Mouse (Mus musculus) CH12.LX (cell line): ENCODE data around the gene Ghitm.

Experiments
- CHD2 ChIP-seq: IDR thresholded peaks from 2 replicates; pipeline ENCODE4 v1.6.1; 2011; ENCODE audit warnings: low read length, improper control_type of control experiment
- CTCF ChIP-seq, 2 experiments: IDR thresholded peaks in 1 of 2; conservative IDR thresholded peaks in 1 of 2; 2 replicates each; pipeline ENCODE4 v1.5.1; 2011 to 2012; ENCODE audit warnings: low read depth in 2 of 2, low read length in 2 of 2, improper control_type of control experiment in 1 of 2, inconsistent platforms in 1 of 2, mild to moderate bottlenecking in 1 of 2, moderate library complexity in 1 of 2
- ELF1 ChIP-seq: IDR thresholded peaks from 2 replicates; pipeline ENCODE4 v1.6.1; 2014; ENCODE audit warnings: low read depth, mild to moderate bottlenecking, inconsistent platforms, low read length, improper control_type of control experiment
- EP300 ChIP-seq: IDR thresholded peaks from 2 replicates; pipeline ENCODE4 v1.6.1; 2011; ENCODE audit warnings: low read length, improper control_type of control experiment
- ETS1 ChIP-seq: conservative IDR thresholded peaks from 2 replicates; pipeline ENCODE4 v1.6.1; 2012; ENCODE audit warnings: low read depth, mild to moderate bottlenecking, inconsistent platforms, low read length, improper control_type of control experiment, moderate library complexity
- JUND ChIP-seq: conservative IDR thresholded peaks from 2 replicates; pipeline ENCODE4 v1.6.1; 2011; ENCODE audit warnings: low read depth, low read length, improper control_type of control experiment
- MYC ChIP-seq: IDR thresholded peaks from 2 replicates; pipeline ENCODE4 v1.6.1; 2011; ENCODE audit warnings: low read depth, mild to moderate bottlenecking, improper control_type of control experiment, low read length
- POLR2A ChIP-seq: IDR thresholded peaks from 2 replicates; pipeline ENCODE4 v1.6.1; 2011; ENCODE audit warnings: low read depth, mild to moderate bottlenecking, improper control_type of control experiment, low read length
- RCOR1 ChIP-seq: conservative IDR thresholded peaks from 2 replicates; pipeline ENCODE4 v1.6.1; 2012; ENCODE audit warnings: low read depth, mild to moderate bottlenecking, inconsistent platforms, low read length, improper control_type of control experiment
- TCF12 ChIP-seq: IDR thresholded peaks from 2 replicates; pipeline ENCODE4 v1.6.1; 2014; ENCODE audit warnings: low read depth, mild to moderate bottlenecking, inconsistent platforms, low read length, improper control_type of control experiment

DNA sequence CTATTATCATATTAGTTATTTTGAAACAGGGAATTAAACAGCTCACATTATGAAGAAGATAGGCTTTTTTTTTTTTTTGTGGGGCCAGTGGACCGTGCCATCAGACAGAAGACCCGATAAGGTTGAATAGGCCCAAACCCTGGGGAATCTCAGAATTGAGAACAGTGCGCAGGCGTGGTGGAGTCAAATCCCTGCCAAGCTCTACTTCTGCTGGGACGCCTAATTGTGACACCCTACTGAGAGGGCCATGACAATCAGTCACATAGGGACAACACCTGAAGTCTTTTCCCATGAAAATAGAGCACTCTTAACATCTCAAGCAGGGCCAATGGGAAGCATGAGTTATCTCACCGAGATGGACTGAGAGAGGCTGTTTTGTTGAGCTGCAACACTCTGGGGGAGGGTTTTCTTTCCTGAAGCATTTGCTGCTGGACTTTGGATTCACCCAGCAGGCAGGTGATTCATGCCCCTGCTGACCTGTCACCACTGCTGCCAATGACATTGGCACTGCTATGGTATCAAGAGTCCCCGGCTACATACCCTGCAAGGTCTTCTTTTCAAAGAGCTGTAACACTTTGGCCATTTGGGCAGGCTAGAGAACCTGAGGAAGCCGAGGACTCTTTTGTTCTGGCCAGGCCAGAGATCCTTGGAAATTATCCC lies 4.1 kb upstream of the Ghitm start:
- TF ChIP-seq MYC (no peak), ETS1 (no peak), POLR2A (no peak), RCOR1 (no peak), CTCF (conservative IDR thresholded peaks at IDR 0.05 in 1 of 2, IDR thresholded peaks at IDR 0.05 in 1 of 2; ENCODE audit: low read depth in 2 of 2, low read length in 2 of 2) (no peak), CHD2 (no peak), ELF1 (no peak), EP300 (no peak), JUND (no peak), TCF12 (no peak)
